Comparison of ENCODE assay signal across 9 mouse cellular contexts in the genomic region with DNA sequence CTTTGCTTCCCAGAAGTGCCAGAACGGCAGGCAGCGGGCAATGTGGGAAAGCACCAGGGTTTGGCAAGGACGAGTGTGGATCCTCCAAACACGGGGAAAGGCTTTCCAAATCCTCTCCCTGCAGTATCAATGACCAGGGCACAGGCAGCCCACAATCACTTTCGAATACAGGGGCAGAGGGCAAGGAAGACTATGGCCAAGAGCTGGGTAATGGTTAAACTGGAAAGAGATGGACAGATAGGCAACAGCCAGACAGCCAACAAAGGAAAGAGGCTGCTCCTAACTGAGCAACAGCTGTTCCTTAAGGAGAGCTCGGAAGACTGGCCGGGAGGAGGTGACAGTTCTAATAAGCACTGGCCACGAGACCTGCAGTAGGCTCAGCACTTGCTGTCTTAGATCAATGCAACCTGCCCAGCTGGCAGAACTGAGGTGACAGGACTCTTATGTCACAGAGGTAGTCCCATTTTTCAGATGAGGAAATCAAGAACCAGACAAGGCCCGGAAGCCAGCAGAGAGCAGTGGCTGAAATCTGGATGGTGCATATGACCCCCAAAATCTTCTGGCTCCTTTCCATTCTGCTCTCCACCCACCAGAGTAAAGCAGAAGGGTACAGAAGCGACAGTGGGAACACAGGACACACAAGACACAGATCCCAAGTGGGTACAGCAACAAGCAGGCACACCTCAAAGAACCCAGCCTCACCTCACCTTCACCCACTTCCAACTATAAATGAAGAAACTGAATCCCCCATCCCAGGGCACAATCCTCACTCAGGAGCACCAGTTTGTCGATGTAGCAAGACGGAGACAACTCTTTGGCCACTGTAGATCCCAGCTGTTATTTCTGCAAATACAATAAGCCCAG. TPM values are rescaled to one million over a fixed set of nuclear protein-coding genes. Genes with fewer than 3 reads are reported as not detected.
DNase-seq lines count a peak whose midpoint lies in the region; ATAC-seq lines count a peak whose summit lies in the region.
"Had no signal": no experiment of that assay in that cellular context is flagged by ENCODE, and none has a peak within 500 bp of the region (broad histone marks: within the 10 kb centered on the region; RNA-seq: fewer than 3 reads in every experiment).

No protein-coding gene starts in this region.

- H3K9ac ChIP-seq in heart, embryonic 15.5 days, result peak overlapping the region; percentile 84
- peak overlapping the region; percentile 85 for H3K9ac ChIP-seq in intestine, embryonic 14.5 days (ENCODE audit: low read length)
- peak overlapping the region; percentile 85 for H3K9ac ChIP-seq in midbrain, embryonic 11.5 days (ENCODE audit: low read length)

- H3K4me1 ChIP-seq in heart, embryonic 15.5 days (replicated peaks), result peaks cover 27% of the 10 kb centered on the region
- no peaks in the 10 kb centered on the region for H3K4me1 ChIP-seq in brown adipose tissue, adult 24 weeks (ENCODE audit: control insufficient read depth, insufficient read depth, insufficient read length, low read length)
- H3K4me1 ChIP-seq in intestine, embryonic 14.5 days (replicated peaks; ENCODE audit: control insufficient read depth, insufficient read depth, low read length), result peaks cover 15% of the 10 kb centered on the region
- H3K4me1 ChIP-seq in midbrain, embryonic 11.5 days (ENCODE audit: control insufficient read depth, insufficient read depth, low read length), result peaks cover 9% of the 10 kb centered on the region

- DNase-seq in heart, postnatal 4 days, result no peak
- DNase-seq in intestine, embryonic 14.5 days (ENCODE audit: low spot score), result no peak
- DNase-seq in midbrain, embryonic 11.5 days (ENCODE audit: low spot score, missing footprints), result peak; percentile 70
- no peak for DNase-seq in cerebellum, adult 11 months
- no peak for DNase-seq in right cerebral cortex, postnatal 4 days

- WGBS in heart, embryonic 15.5 days, result 65% methylated on average over 12 of the region's 12 CpGs
- WGBS in intestine, embryonic 14.5 days, result 62% methylated on average over 12 of the region's 12 CpGs
- 76% methylated on average over 12 of the region's 12 CpGs for WGBS in midbrain, embryonic 11.5 days

- H3K27me3 ChIP-seq in heart, embryonic 15.5 days, result no peaks in the 10 kb centered on the region
- no peaks in the 10 kb centered on the region for H3K27me3 ChIP-seq in intestine, embryonic 14.5 days (replicated peaks; ENCODE audit: control insufficient read depth, insufficient read depth, low read length)
- H3K27me3 ChIP-seq in midbrain, embryonic 11.5 days (ENCODE audit: control insufficient read depth, insufficient read depth, low read length), result no peaks in the 10 kb centered on the region

- H3K27ac ChIP-seq in heart, embryonic 15.5 days, result no peak overlapping the region
- no peak overlapping the region for H3K27ac ChIP-seq in brown adipose tissue, adult 24 weeks (replicated peaks; ENCODE audit: low read depth, low read length)
- no peak overlapping the region; the same call in 1 of the 2 replicates for H3K27ac ChIP-seq in intestine, embryonic 14.5 days (ENCODE audit: low read depth)
- H3K27ac ChIP-seq in midbrain, embryonic 11.5 days (ENCODE audit: low read depth, low read length), result peak overlapping the region; percentile 4; the same call in 1 of the 2 replicates

- H3K36me3 ChIP-seq in heart, embryonic 15.5 days, result peaks cover 52% of the 10 kb centered on the region
- peaks cover 53% of the 10 kb centered on the region for H3K36me3 ChIP-seq in intestine, embryonic 14.5 days (ENCODE audit: control insufficient read depth, insufficient read depth, low read length)
- peaks cover 41% of the 10 kb centered on the region for H3K36me3 ChIP-seq in midbrain, embryonic 11.5 days (ENCODE audit: control insufficient read depth, insufficient read depth, low read length)

- no peaks in the 10 kb centered on the region for H3K9me3 ChIP-seq in heart, embryonic 15.5 days (replicated peaks)
- H3K9me3 ChIP-seq in intestine, embryonic 14.5 days (ENCODE audit: control insufficient read depth, low read length), result no peaks in the 10 kb centered on the region
- no peaks in the 10 kb centered on the region for H3K9me3 ChIP-seq in midbrain, embryonic 11.5 days (ENCODE audit: control insufficient read depth, low read length)

- peak overlapping the region; percentile 82 for H3K4me3 ChIP-seq in heart, embryonic 15.5 days
- peak overlapping the region; percentile 62; the same call in 1 of the 2 replicates for H3K4me3 ChIP-seq in brown adipose tissue, adult 24 weeks (ENCODE audit: insufficient read depth, low read depth, low read length)
- H3K4me3 ChIP-seq in intestine, embryonic 14.5 days (ENCODE audit: low read depth, low read length), result peak overlapping the region; percentile 69
- H3K4me3 ChIP-seq in midbrain, embryonic 11.5 days (ENCODE audit: low read depth, low read length), result peak overlapping the region; percentile 54

- peak overlapping the region; percentile 86 for H3K4me2 ChIP-seq in heart, embryonic 15.5 days
- H3K4me2 ChIP-seq in intestine, embryonic 14.5 days (ENCODE audit: low read length), result peak overlapping the region; percentile 57
- H3K4me2 ChIP-seq in midbrain, embryonic 11.5 days, result peak overlapping the region; percentile 75

- ATAC-seq in heart, embryonic 15.5 days (replicated peaks; ENCODE audit: insufficient number of reproducible peaks, insufficient read depth, low FRiP score, low read depth), result no peak
- no peak for ATAC-seq in intestine, embryonic 14.5 days (replicated peaks; ENCODE audit: low FRiP score, low TSS enrichment, low read depth)
- no peak for ATAC-seq in midbrain, embryonic 11.5 days (ENCODE audit: low FRiP score)
- no peak for ATAC-seq in activated CD4-positive, CD25-positive, alpha-beta regulatory T cell, adult 4 months

RNA-seq across cellular contexts. Expression of a gene that starts 15.4 kb away (rescaled TPM):
- polyA plus RNA-seq in heart, embryonic 15.5 days (2015; fragmentation: Nextera tagmentation; extraction: Ambion mirVana), result 0.64 and 3.9 TPM in 2 replicates
- total RNA-seq in heart, postnatal 4 days (2021), result under 1 TPM; 0.05 to 0.52 TPM
- polyA plus RNA-seq in brown adipose tissue, adult 24 weeks (2012; ENCODE audit: insufficient read depth, insufficient read length, missing spikeins), result 0.91 and 4.4 TPM in 2 replicates
- 5.5 and 6.1 TPM in 2 replicates for polyA plus RNA-seq in intestine, embryonic 14.5 days (2014; fragmentation: Nextera tagmentation; extraction: Ambion mirVana)
- 19.8 and 24.1 TPM in 2 replicates for polyA plus RNA-seq in midbrain, embryonic 11.5 days (2014; fragmentation: Nextera tagmentation; extraction: Ambion mirVana)
- under 1 TPM in 1 of 2 experiments, not detected in 1; 0.11 TPM for polyA plus RNA-seq in activated CD4-positive, CD25-positive, alpha-beta regulatory T cell, adult 4 months (2017; shearing (Covaris generic))
- total RNA-seq: neutrophil, adult 5-6 weeks had no signal

RNA-seq across cellular contexts. Expression of a gene that starts 49.7 kb away (rescaled TPM):
- polyA plus RNA-seq in heart, embryonic 15.5 days (2015; fragmentation: Nextera tagmentation; extraction: Ambion mirVana), result 11.0 and 12.7 TPM in 2 replicates
- total RNA-seq in heart, postnatal 4 days (2021), result 10 to 100 TPM; 29.2 to 32.9 TPM
- 16.9 and 18.8 TPM in 2 replicates for polyA plus RNA-seq in brown adipose tissue, adult 24 weeks (2012; ENCODE audit: insufficient read depth, insufficient read length, missing spikeins)
- polyA plus RNA-seq in intestine, embryonic 14.5 days (2014; fragmentation: Nextera tagmentation; extraction: Ambion mirVana), result 19.5 and 20.3 TPM in 2 replicates
- 20.1 and 22.4 TPM in 2 replicates for polyA plus RNA-seq in midbrain, embryonic 11.5 days (2014; fragmentation: Nextera tagmentation; extraction: Ambion mirVana)
- polyA plus RNA-seq in activated CD4-positive, CD25-positive, alpha-beta regulatory T cell, adult 4 months (2017; shearing (Covaris generic)), result 10 to 100 TPM; 11.3 to 13.2 TPM

RNA-seq across cellular contexts. Expression of a gene that starts 53.7 kb away (rescaled TPM):
- polyA plus RNA-seq in heart, embryonic 15.5 days (2015; fragmentation: Nextera tagmentation; extraction: Ambion mirVana), result 11.4 and 15.8 TPM in 2 replicates
- 1 to 10 TPM; 6.3 to 6.6 TPM for total RNA-seq in heart, postnatal 4 days (2021)
- 5.8 and 6.6 TPM in 2 replicates for polyA plus RNA-seq in brown adipose tissue, adult 24 weeks (2012; ENCODE audit: insufficient read depth, insufficient read length, missing spikeins)
- polyA plus RNA-seq in intestine, embryonic 14.5 days (2014; fragmentation: Nextera tagmentation; extraction: Ambion mirVana), result 4.4 and 5.1 TPM in 2 replicates
- polyA plus RNA-seq in midbrain, embryonic 11.5 days (2014; fragmentation: Nextera tagmentation; extraction: Ambion mirVana), result 2.3 and 2.8 TPM in 2 replicates
- polyA plus RNA-seq in activated CD4-positive, CD25-positive, alpha-beta regulatory T cell, adult 4 months (2017; shearing (Covaris generic)), result under 1 TPM; 0.37 to 0.41 TPM
